Mouse (Mus musculus) hindbrain, embryonic 14.5 days (tissue): ENCODE results near the gene Gm10643. TPM values are rescaled to one million over a fixed set of nuclear protein-coding genes. Genes with fewer than 3 reads are reported as not detected.
A peak's percentile ranks its signal among the peaks of the same experiment; 100 is the strongest.

Source experiments
- microRNA counts: library from miRNA; unstranded; fragments of <30 nt; microRNA quantifications from one replicate; lab custom pipeline; 2016
- microRNA-seq: library from miRNA; unstranded; fragments of <30 nt; microRNA quantifications from one replicate; pipeline ENCODE4, GENCODE M21; 2016
- polyA plus RNA-seq: library from polyadenylated mRNA; unstranded; fragments of >200 nt; fragmentation: Nextera tagmentation; extraction: Ambion mirVana; gene quantifications from 2 replicates; pipeline ENCODE4 v1.2.1, GENCODE M21; 2014

The Gm10643 gene
- polyA plus RNA-seq, 1 experiment from 2014 or later, result 2.7 TPM

MicroRNAs within 50 kb of the gene (microRNA counts, 519-probe panel; counts per million panel counts)
- 3,854 counts per million, percentile 25 among the panel's probes with 10 or more counts for microRNA mmu-miR-709 (lab: Ali Mortazavi, UCI)

Small RNA genes within 50 kb of the gene (microRNA-seq; reads per million reads assigned to microRNA genes)
- not detected for gene Mir709

Other genes starting within 250 kb of the Gm10643 start
- gene Adgrl1, start 165.0 kb downstream of the Gm10643 start, polyA plus RNA-seq, result 67.1 and 72.0 TPM in 2 replicates
- gene Gm10644, start 109.9 kb downstream of the Gm10643 start, polyA plus RNA-seq, result 0.76 and 1.1 TPM in 2 replicates
- gene Asf1b, start 109.6 kb downstream of the Gm10643 start, polyA plus RNA-seq, result 10.5 and 10.7 TPM in 2 replicates
- gene Prkaca, start 92.1 kb downstream of the Gm10643 start, polyA plus RNA-seq, result 194 and 218 TPM in 2 replicates
- gene Samd1, start 67.5 kb downstream of the Gm10643 start, polyA plus RNA-seq, result 11.1 and 11.3 TPM in 2 replicates
- gene 1700067K01Rik, start 63.6 kb downstream of the Gm10643 start, polyA plus RNA-seq, result 0.54 and 0.76 TPM in 2 replicates
- gene 2210011C24Rik, start 53.0 kb downstream of the Gm10643 start, polyA plus RNA-seq, result 0.52 and 0.77 TPM in 2 replicates
- 3.7 and 5.5 TPM in 2 replicates for gene Palm3, start 43.7 kb downstream of the Gm10643 start, polyA plus RNA-seq
- gene Il27ra, start 22.5 kb downstream of the Gm10643 start, polyA plus RNA-seq, result 0.34 and 0.48 TPM in 2 replicates
- gene Rln3, start 20.1 kb downstream of the Gm10643 start, polyA plus RNA-seq, result 1.6 and 4.7 TPM in 2 replicates
- 11.0 and 11.5 TPM in 2 replicates for gene Rfx1, start 1.7 kb upstream of the Gm10643 start, polyA plus RNA-seq
- 17.4 and 18.9 TPM in 2 replicates for gene Dcaf15, start 39.6 kb upstream of the Gm10643 start, polyA plus RNA-seq
- gene Podnl1, start 60.9 kb upstream of the Gm10643 start, polyA plus RNA-seq, result 0.48 and 0.59 TPM in 2 replicates
- gene Cc2d1a, start 82.8 kb upstream of the Gm10643 start, polyA plus RNA-seq, result 30.4 and 33.3 TPM in 2 replicates
- 1.4 TPM in 2 replicates for gene 4930432K21Rik, start 82.9 kb upstream of the Gm10643 start, polyA plus RNA-seq
- 7.8 and 10.4 TPM in 2 replicates for gene Nanos3, start 120.1 kb upstream of the Gm10643 start, polyA plus RNA-seq
- gene Zswim4, start 171.9 kb upstream of the Gm10643 start, polyA plus RNA-seq, result 20.0 and 20.6 TPM in 2 replicates
- 268 and 296 TPM in 2 replicates for gene D8Ertd738e, start 184.6 kb upstream of the Gm10643 start, polyA plus RNA-seq
- 38.9 and 40.2 TPM in 2 replicates for gene Mri1, start 192.2 kb upstream of the Gm10643 start, polyA plus RNA-seq
- 22.7 and 27.1 TPM in 2 replicates for gene Ccdc130, start 205.2 kb upstream of the Gm10643 start, polyA plus RNA-seq